Mouse (Mus musculus): Measurements from ENCODE around the gene Suox. TPM values are rescaled to one million over a fixed set of nuclear protein-coding genes. Genes with fewer than 3 reads are reported as not detected.
"Not testable (repeated sequence)": the region's sequence is repeated elsewhere in the genome, so short reads cannot be mapped to it uniquely, and the experiment has no call there.

Gene Suox
- polyA plus RNA-seq (2015; fragmentation: Nextera tagmentation; extraction: Ambion mirVana), result 13.4 and 16.9 TPM in 2 replicates

- DNase-seq (ENCODE audit: low spot score), result peak; percentile 91
Measured at GRCm38 (mm10) chr10:128673763-128674468, at the start of gene Suox. Suox (minus strand) TSS chr10:128674073.

DNA sequence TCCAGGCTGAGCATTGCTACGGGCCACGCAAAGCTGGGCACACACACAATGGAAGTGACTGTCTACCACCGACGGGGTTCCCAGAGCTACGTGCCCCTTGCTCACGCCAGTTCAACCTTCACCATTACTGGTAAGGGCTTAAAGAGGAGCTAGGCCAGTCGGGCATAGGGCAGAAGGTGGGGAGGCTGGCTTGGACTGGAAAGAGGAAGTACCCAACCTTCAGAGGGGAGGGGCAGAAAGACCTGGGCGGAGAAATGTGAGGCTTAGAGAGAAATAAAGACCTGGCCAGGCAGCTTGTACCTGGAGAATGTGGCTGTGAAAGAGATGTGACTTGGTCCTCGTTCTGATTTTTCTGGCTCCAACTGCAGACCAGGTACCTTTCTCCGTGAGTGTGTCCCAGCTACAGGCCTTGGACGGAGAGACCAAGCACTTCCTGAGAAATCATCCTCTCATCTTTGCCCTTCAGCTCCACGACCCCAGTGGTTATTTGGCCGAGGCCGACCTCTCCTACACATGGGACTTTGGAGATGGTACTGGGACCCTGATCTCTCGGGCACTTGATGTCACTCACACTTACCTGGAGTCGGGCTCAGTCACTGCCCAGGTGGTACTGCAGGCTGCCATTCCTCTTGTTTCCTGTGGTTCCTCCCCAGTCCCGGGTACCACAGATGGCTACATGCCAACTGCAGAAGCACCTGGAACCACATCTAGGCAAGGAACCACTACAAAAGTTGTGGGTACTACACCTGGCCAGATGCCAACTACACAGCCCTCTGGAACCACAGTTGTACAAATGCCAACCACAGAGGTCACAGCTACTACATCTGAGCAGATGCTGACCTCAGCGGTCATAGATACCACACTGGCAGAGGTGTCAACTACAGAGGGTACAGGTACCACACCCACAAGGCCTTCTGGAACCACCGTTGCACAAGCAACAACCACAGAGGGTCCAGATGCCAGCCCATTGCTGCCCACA, 42.0 kb upstream of the Suox start:
- peak; percentile 80 for DNase-seq (ENCODE audit: low spot score)

DNA sequence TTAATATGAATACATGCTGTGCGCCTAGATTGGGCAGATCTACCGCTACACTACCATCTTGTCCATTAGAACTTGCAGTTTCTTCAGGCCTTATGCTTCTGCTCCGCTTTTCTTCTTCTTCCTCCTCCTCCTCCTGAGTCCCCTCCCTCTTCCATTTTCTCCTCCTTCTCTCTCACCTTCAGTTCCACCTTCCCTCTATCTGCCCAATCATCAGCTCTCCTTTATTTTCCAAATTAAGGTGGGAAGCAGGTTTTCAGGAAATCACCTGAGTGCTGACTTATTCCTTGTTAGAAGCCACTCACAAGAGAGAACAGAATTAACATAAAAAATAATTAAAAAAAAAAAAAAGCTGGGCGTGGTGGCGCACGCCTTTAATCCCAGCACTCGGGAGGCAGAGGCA, 37.4 kb upstream of the Suox start:
- not testable (repeated sequence) for DNase-seq (ENCODE audit: low spot score)

DNA sequence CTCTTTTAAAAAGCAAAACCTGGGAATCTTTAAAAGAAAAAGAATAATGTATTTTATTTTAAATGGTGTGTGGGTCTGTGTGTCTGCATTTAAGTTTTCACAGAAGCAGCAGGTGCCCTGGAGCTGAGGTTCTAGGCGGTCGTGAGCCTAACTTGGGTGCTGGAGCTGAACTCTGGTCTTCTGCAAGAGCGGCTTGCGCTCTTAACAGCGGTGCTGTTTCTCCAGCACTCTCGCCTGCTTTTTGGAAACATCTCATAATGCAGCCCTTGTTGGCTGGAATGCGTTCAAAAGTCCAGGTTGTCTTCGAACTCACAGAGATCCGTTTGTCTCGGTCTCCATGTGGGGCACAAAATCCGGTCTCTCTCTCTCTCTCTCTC, 31.4 kb upstream of the Suox start:
- DNase-seq (ENCODE audit: low spot score), result no peak

DNA sequence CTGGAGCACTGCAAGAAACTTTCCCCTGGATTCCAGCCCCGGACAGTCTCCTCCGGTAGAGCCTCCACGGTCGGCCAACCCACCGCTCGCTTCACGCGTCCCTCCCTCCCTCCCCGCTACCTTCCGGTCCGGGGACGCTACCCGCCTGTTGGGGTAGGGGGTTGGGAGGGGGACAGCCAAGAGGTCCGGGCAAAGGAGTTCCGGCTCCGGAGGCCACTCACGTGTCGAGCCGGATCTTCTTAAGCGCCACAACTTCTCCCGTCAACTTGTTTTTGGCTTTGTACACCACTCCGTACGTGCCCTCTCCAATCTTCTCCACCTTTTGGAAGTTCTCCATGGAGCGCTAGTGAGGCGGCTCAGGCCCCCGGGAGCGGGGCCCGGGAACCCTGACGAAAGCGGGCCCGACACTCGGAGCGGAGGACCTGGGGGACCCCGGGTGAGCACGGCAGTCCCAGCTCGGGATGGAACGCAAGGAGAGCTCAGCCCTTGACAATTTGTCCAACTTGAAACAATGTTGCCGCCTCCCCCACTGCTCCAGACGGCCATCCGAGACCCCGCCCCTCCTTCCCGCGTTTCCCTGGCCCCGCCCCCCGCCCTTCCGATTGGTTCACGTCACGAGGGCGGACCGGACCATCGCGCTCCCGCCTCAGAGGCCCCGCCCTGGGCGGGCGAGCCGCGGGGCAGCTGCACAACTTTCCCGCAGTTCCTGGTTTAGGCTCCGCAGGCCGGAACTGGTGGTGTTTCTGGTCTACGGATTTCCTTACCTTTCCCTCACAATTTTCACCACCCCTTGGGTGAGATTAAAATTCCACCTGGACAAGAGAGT, 30.8 kb upstream of the Suox start, which contains the start of gene Cdk2:
Gene Cdk2, minus strand, starts transcription at position 541 of the 826 bp plus-strand sequence.
- DNase-seq (ENCODE audit: low spot score), result peak; percentile 92

DNA sequence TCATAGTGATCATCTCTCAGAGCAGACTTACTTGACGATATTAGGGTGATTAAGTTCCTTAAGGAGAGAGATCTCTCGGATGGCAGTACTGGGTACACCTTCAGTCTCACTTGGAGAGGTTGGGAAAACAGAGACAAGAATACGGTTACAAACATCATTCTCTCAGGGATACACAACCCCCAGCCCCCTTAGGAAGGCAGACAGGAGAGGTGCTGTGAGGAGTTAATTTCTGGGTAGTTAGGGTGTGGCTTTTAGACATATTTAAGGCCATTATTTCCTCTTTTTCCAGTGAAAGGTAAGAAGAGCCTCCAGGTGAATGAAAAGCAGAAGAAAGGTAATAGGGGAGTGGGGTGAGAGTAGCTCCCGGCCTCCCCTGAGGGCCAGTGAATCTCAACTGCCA, 30.0 kb upstream of the Suox start, which contains the start of gene Pmel:
Gene Pmel, plus strand, starts transcription at position 301 of the 400 bp plus-strand sequence.
- DNase-seq (ENCODE audit: low spot score), result no peak

DNA sequence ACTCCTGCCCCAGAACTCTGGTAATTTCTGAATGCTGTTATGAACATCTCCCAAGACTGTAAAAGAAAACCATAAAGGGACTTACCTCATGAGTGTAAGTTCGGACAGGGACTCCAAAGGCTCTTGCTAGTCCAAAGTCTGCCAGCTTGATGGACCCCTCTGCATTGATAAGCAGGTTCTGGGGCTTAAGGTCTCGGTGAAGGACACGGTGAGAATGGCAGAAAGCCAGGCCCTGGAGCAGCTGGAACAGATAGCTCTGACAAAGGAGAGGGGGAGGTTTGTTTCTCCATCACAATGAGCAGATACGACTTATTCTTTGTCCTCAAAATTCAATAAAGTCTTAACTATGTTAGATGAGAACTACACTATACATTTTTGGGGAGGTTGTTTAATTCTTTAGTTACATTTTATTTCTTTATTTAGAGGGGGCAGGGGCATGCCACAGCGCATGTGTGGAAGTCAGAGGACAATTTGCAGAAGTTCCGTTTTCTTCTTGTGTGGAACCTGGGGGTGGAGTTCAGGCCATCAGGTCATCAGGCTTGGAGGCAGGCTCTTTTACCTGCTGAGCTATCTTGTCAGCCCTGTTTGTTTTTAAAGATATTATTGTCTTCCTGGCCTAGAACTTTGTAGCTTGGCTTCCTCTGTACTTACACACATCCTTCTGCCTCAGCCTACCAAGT, 28.6 kb upstream of the Suox start:
- no peak for DNase-seq (ENCODE audit: low spot score)

DNA sequence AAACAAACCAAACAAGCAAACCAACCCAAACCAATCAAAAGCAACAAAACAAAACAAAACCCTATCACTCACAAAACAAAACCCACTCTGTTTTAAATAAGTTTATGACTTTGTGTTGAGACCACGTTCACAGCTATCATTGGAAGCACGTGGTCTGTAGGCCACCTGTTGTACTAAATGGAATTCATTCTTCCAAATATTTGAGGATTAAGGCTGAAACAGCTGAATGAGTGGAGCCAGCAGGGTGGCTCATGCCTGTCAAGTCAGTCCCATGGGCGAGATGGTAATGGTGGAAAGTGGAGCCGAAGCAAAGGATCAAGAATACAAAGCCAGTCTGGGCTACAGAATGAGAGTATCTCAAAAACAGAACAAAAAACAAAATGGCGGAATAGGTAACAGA, 26.8 kb upstream of the Suox start:
- DNase-seq (ENCODE audit: low spot score), result no peak

GRCm38 (mm10) chr10:128699611-128700010, 25.7 kb upstream of the Suox start:
- DNase-seq (ENCODE audit: low spot score), result no peak

- DNase-seq (ENCODE audit: low spot score), result no peak
Measured at GRCm38 (mm10) chr10:128699006-128699405, 25.1 kb upstream of the Suox start.

GRCm38 (mm10) chr10:128697072-128697725, 23.3 kb upstream of the Suox start:
- peak; percentile 14 for DNase-seq (ENCODE audit: low spot score)

GRCm38 (mm10) chr10:128695992-128696807, 22.3 kb upstream of the Suox start, which contains the start of gene Rab5b:
Rab5b (minus strand) TSS chr10:128696264.
- DNase-seq (ENCODE audit: low spot score), result peak; percentile 99

GRCm38 (mm10) chr10:128695411-128695991, 21.6 kb upstream of the Suox start:
- DNase-seq (ENCODE audit: low spot score), result no peak

- DNase-seq (ENCODE audit: low spot score), result peak; percentile 65
Measured at GRCm38 (mm10) chr10:128674469-128675008, 666 bp upstream of the Suox start.

- DNase-seq (ENCODE audit: low spot score), result no peak
Measured at GRCm38 (mm10) chr10:128671148-128671547, 2.7 kb downstream of the Suox start.

DNA sequence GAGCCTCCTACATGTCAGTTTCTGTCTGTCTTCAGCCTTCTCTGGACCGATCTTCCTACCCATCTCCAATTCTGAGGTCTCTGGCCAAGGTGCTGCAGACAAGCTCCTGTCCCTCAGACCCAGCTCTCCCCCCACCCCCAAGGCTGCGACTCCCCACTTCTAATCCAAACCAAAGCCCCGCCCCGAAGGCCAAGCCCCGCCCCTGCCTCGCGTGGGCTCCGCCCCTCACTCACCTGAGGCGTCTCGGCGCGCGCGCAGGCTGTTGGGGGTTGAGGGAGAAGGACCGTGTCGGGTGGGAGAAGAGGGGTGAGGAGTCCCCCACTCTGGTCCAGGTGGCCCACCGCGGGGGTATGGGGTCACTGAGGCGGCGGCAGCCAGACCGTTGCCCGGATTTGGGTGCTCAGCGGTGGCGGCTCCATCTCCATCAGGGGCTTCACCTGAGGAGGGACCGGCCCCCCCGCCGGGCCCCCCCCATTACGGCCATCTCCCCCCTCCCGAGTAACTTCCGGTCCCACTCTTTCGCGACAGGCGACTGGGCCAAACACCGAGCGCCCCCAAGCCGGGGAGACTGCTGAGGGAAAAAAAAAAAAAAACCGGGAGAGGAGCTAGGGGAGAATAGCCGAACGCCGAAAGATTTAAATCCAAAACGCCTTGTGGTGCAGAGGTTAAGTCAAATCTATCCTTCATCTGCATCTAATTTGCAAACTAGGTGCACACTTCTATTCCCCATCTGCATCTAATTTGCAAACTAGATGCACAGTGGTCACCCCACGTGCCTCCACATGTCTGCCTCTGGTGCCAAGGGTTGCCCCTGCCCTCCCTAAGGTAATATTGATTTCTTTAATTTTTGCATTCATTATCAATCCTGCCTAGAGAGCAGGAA, 4.8 kb downstream of the Suox start:
- DNase-seq (ENCODE audit: low spot score), result peak; percentile 64

GRCm38 (mm10) chr10:128665806-128666205, 8.1 kb downstream of the Suox start:
- DNase-seq (ENCODE audit: low spot score), result no peak
